Mouse (Mus musculus) C2C12 (cell line): ENCODE measurements around the gene 6430571L13Rik. TPM values are rescaled to one million over a fixed set of nuclear protein-coding genes. Genes with fewer than 3 reads are reported as not detected.

Experiments used
- H3K27me3 ChIP-seq: one replicate; pipeline ENCODE4 v1.6.1; 2011; ENCODE audit not compliant: control insufficient read depth, insufficient read depth, insufficient read length
- H3K36me3 ChIP-seq: one replicate; pipeline ENCODE4 v1.6.1; 2011; ENCODE audit not compliant: control insufficient read depth, insufficient read depth
- H3K4me3 ChIP-seq: one replicate; pipeline ENCODE4 v1.5.1; 2011; ENCODE audit warnings: mild to moderate bottlenecking, control low read depth; ENCODE audit not compliant: poor library complexity, insufficient read depth, severe bottlenecking
- H3K79me2 ChIP-seq: one replicate; pipeline ENCODE4 v1.6.1; 2011; ENCODE audit not compliant: control insufficient read depth, insufficient read depth
- H3K79me3 ChIP-seq: one replicate; pipeline ENCODE4 v1.6.1; 2011; ENCODE audit warnings: low read depth, control low read depth
- H3ac ChIP-seq: one replicate; pipeline ENCODE3; 2011; ENCODE audit warnings: low read depth; ENCODE audit not compliant: control insufficient read depth, insufficient read length
- CEBPB ChIP-seq: IDR thresholded peaks from one replicate; pipeline ENCODE4 v1.6.1; 2011; ENCODE audit warnings: low read depth, mild to moderate bottlenecking, control low read depth, moderate library complexity
- CTCF ChIP-seq: IDR thresholded peaks from one replicate; pipeline ENCODE4 v1.5.1; 2011; ENCODE audit not compliant: control insufficient read depth, insufficient read depth, insufficient read length
- FOSL1 ChIP-seq: IDR thresholded peaks from one replicate; pipeline ENCODE4 v1.8.0; 2011; ENCODE audit warnings: mild to moderate bottlenecking, low read length; ENCODE audit not compliant: poor library complexity, insufficient read depth, severe bottlenecking
- MAX ChIP-seq: IDR thresholded peaks from one replicate; pipeline ENCODE4 v1.6.1; 2011; ENCODE audit warnings: mild to moderate bottlenecking, control low read depth
- MYOD1 ChIP-seq: IDR thresholded peaks from one replicate; pipeline ENCODE4 v1.6.1; 2011; ENCODE audit warnings: low read depth; ENCODE audit not compliant: control insufficient read depth, insufficient read length
- MYOG ChIP-seq: IDR thresholded peaks from one replicate; pipeline ENCODE4 v1.6.1; 2011; ENCODE audit not compliant: control insufficient read depth, insufficient read length; ENCODE audit errors: extremely low read depth
- USF1 ChIP-seq: IDR thresholded peaks from one replicate; pipeline ENCODE4 v1.6.1; 2011; ENCODE audit warnings: low read depth, mild to moderate bottlenecking, control low read depth, moderate library complexity
- polyA plus RNA-seq: library from polyadenylated mRNA; unstranded; fragments of >200 nt; fragmentation: generic; extraction: Trizol; gene quantifications from one replicate; pipeline ENCODE4 v1.2.1, GENCODE M21; 2012; ENCODE audit warnings: missing spikeins

Gene 6430571L13Rik
- polyA plus RNA-seq, 1 experiment, result 0.04 TPM

- TF ChIP-seq FOSL1, result no peak
- no peak for TF ChIP-seq MYOD1
- TF ChIP-seq CEBPB, result no peak
- TF ChIP-seq USF1, result no peak
- no peak for TF ChIP-seq MYOG
- no peak for TF ChIP-seq MAX
- TF ChIP-seq CTCF, result no peak
- no peaks in the 10 kb centered on the region for H3K36me3 ChIP-seq
- no peaks in the 10 kb centered on the region for H3K27me3 ChIP-seq
- no peaks in the 10 kb centered on the region for H3K79me3 ChIP-seq
- H3K79me2 ChIP-seq, result no peaks in the 10 kb centered on the region
- no peak overlapping the region for H3ac ChIP-seq
- no peak overlapping the region for H3K4me3 ChIP-seq
Observed at GRCm38 (mm10) chr9:107300224-107300973, 40.0 kb upstream of the 6430571L13Rik start.

- Histone ChIP-seq H3K79me3 (no peaks in the 10 kb centered on the region), H3K79me2 (no peaks in the 10 kb centered on the region), H3K4me3 (no peak overlapping the region)
Observed at GRCm38 (mm10) chr9:107301554-107302331, 38.7 kb upstream of the 6430571L13Rik start.

GRCm38 (mm10) chr9:107302592-107302991 lies 37.8 kb upstream of the 6430571L13Rik start:
- H3K27me3 ChIP-seq, result no peaks in the 10 kb centered on the region
- no peak overlapping the region for H3K4me3 ChIP-seq
- no peak for TF ChIP-seq MYOD1
- no peak for TF ChIP-seq FOSL1
- TF ChIP-seq CEBPB, result no peak
- no peak for TF ChIP-seq MYOG
- TF ChIP-seq MAX, result no peak
- no peak for TF ChIP-seq USF1
- no peak for TF ChIP-seq CTCF

More at GRCm38 (mm10) chr9:107301554-107302331, 38.7 kb upstream of the 6430571L13Rik start:
- Histone ChIP-seq H3K27me3 (no peaks in the 10 kb centered on the region), H3ac (no peak overlapping the region), H3K36me3 (no peaks in the 10 kb centered on the region)
- TF ChIP-seq CEBPB (no peak), MYOG (no peak), USF1 (no peak), CTCF (no peak), MYOD1 (no peak), MAX (no peak), FOSL1 (no peak)

GRCm38 (mm10) chr9:107303121-107303820 lies 37.1 kb upstream of the 6430571L13Rik start:
- Histone ChIP-seq H3K36me3 (no peaks in the 10 kb centered on the region), H3K79me3 (no peaks in the 10 kb centered on the region), H3K27me3 (no peaks in the 10 kb centered on the region), H3ac (no peak overlapping the region), H3K4me3 (no peak overlapping the region), H3K79me2 (no peaks in the 10 kb centered on the region)
- TF ChIP-seq USF1, result no peak
- no peak for TF ChIP-seq MAX
- no peak for TF ChIP-seq FOSL1
- TF ChIP-seq MYOD1, result no peak
- TF ChIP-seq CEBPB, result no peak
- TF ChIP-seq MYOG, result no peak
- TF ChIP-seq CTCF, result no peak

More at GRCm38 (mm10) chr9:107302592-107302991, 37.8 kb upstream of the 6430571L13Rik start:
- no peaks in the 10 kb centered on the region for H3K36me3 ChIP-seq
- H3K79me2 ChIP-seq, result no peaks in the 10 kb centered on the region
- H3ac ChIP-seq, result no peak overlapping the region
- H3K79me3 ChIP-seq, result no peaks in the 10 kb centered on the region

GRCm38 (mm10) chr9:107303900-107304299 lies 36.5 kb upstream of the 6430571L13Rik start:
- no peak for TF ChIP-seq FOSL1
- TF ChIP-seq MYOG, result no peak
- TF ChIP-seq MYOD1, result no peak
- no peak for TF ChIP-seq CTCF
- TF ChIP-seq USF1, result no peak
- no peak for TF ChIP-seq MAX
- TF ChIP-seq CEBPB, result no peak
- no peaks in the 10 kb centered on the region for H3K79me3 ChIP-seq
- H3ac ChIP-seq, result no peak overlapping the region
- no peaks in the 10 kb centered on the region for H3K79me2 ChIP-seq
- H3K36me3 ChIP-seq, result no peaks in the 10 kb centered on the region
- no peaks in the 10 kb centered on the region for H3K27me3 ChIP-seq
- no peak overlapping the region for H3K4me3 ChIP-seq
